Mouse (Mus musculus): ENCODE data around the gene Cobl. TPM values are rescaled to one million over a fixed set of nuclear protein-coding genes. Genes with fewer than 3 reads are reported as not detected.

The Cobl gene
- polyA plus RNA-seq, 1 experiment from 2014 or later = 7.6 TPM

GRCm38 (mm10) chr11:12431911-12432310, 32.8 kb downstream of the Cobl start:
- Histone ChIP-seq H3K4me2 (replicated peaks; ENCODE audit: low read depth, low read length) (no peak overlapping the region), H3K9me3 (ENCODE audit: low read length) (no peaks in the 10 kb centered on the region), H3K9ac (replicated peaks; ENCODE audit: low read length) (no peak overlapping the region), H3K4me1 (ENCODE audit: insufficient read depth, low read length) (peaks cover 14% of the 10 kb centered on the region; the same call in 1 of the 2 replicates), H3K27me3 (ENCODE audit: insufficient read depth, low read length) (no peaks in the 10 kb centered on the region), H3K4me3 (ENCODE audit: low read length) (no peak overlapping the region), H3K27ac (ENCODE audit: low read length) (no peak overlapping the region), H3K36me3 (ENCODE audit: insufficient read depth, low read length) (no peaks in the 10 kb centered on the region)
- peak; percentile 36; the same call in 1 of the 2 replicates for ATAC-seq (ENCODE audit: low FRiP score, low TSS enrichment)
- WGBS = 58% methylated on average over 2 of the region's 2 CpGs

- Histone ChIP-seq H3K27me3 (ENCODE audit: insufficient read depth, low read length) (no peaks in the 10 kb centered on the region), H3K4me3 (ENCODE audit: low read length) (no peak overlapping the region), H3K27ac (ENCODE audit: low read length) (no peak overlapping the region), H3K4me2 (replicated peaks; ENCODE audit: low read depth, low read length) (no peak overlapping the region), H3K9me3 (ENCODE audit: low read length) (no peaks in the 10 kb centered on the region), H3K36me3 (ENCODE audit: insufficient read depth, low read length) (no peaks in the 10 kb centered on the region), H3K4me1 (ENCODE audit: insufficient read depth, low read length) (peaks cover 14% of the 10 kb centered on the region; the same call in 1 of the 2 replicates), H3K9ac (replicated peaks; ENCODE audit: low read length) (no peak overlapping the region)
- 0 out of 2 replicates have a peak, but pooled peaks have one; percentile 36 for ATAC-seq (ENCODE audit: low FRiP score, low TSS enrichment)
- WGBS = 31% methylated on average over 4 of the region's 4 CpGs
These were observed 34.3 kb downstream of the Cobl start for GRCm38 (mm10) chr11:12430231-12431041.

- no peak overlapping the region for H3K4me2 ChIP-seq (replicated peaks; ENCODE audit: low read depth, low read length)
- no peak overlapping the region for H3K9ac ChIP-seq (replicated peaks; ENCODE audit: low read length)
- no peaks in the 10 kb centered on the region for H3K27me3 ChIP-seq (ENCODE audit: insufficient read depth, low read length)
- peaks cover 8% of the 10 kb centered on the region; the same call in 1 of the 2 replicates for H3K4me1 ChIP-seq (ENCODE audit: insufficient read depth, low read length)
- 79% methylated on average over 5 of the region's 5 CpGs for WGBS
- no peak for ATAC-seq (ENCODE audit: low FRiP score, low TSS enrichment)
- no peaks in the 10 kb centered on the region for H3K36me3 ChIP-seq (ENCODE audit: insufficient read depth, low read length)
- H3K9me3 ChIP-seq (ENCODE audit: low read length) = no peaks in the 10 kb centered on the region
- H3K4me3 ChIP-seq (ENCODE audit: low read length) = no peak overlapping the region
- no peak overlapping the region for H3K27ac ChIP-seq (ENCODE audit: low read length)
These were observed 38.0 kb downstream of the Cobl start for GRCm38 (mm10) chr11:12426746-12427145.

GRCm38 (mm10) chr11:12424205-12424604, 40.6 kb downstream of the Cobl start:
- no peaks in the 10 kb centered on the region for H3K4me1 ChIP-seq (ENCODE audit: insufficient read depth, low read length)
- H3K27ac ChIP-seq (ENCODE audit: low read length) = no peak overlapping the region
- no peak overlapping the region for H3K4me3 ChIP-seq (ENCODE audit: low read length)
- 73% methylated on average over 2 of the region's 2 CpGs for WGBS
- no peaks in the 10 kb centered on the region for H3K9me3 ChIP-seq (ENCODE audit: low read length)
- H3K4me2 ChIP-seq (replicated peaks; ENCODE audit: low read depth, low read length) = no peak overlapping the region
- H3K36me3 ChIP-seq (ENCODE audit: insufficient read depth, low read length) = no peaks in the 10 kb centered on the region
- H3K9ac ChIP-seq (replicated peaks; ENCODE audit: low read length) = no peak overlapping the region
- H3K27me3 ChIP-seq (ENCODE audit: insufficient read depth, low read length) = no peaks in the 10 kb centered on the region
- ATAC-seq (ENCODE audit: low FRiP score, low TSS enrichment) = peak; percentile 19; the same call in 1 of the 2 replicates

- Histone ChIP-seq H3K27ac (ENCODE audit: low read length) (no peak overlapping the region), H3K9me3 (ENCODE audit: low read length) (no peaks in the 10 kb centered on the region), H3K36me3 (ENCODE audit: insufficient read depth, low read length) (no peaks in the 10 kb centered on the region), H3K4me1 (ENCODE audit: insufficient read depth, low read length) (no peaks in the 10 kb centered on the region), H3K27me3 (ENCODE audit: insufficient read depth, low read length) (no peaks in the 10 kb centered on the region), H3K9ac (replicated peaks; ENCODE audit: low read length) (no peak overlapping the region), H3K4me3 (ENCODE audit: low read length) (no peak overlapping the region), H3K4me2 (replicated peaks; ENCODE audit: low read depth, low read length) (no peak overlapping the region)
- no peak for ATAC-seq (ENCODE audit: low FRiP score, low TSS enrichment)
- WGBS = 87% methylated on average over 5 of the region's 5 CpGs
These were observed 43.6 kb downstream of the Cobl start for GRCm38 (mm10) chr11:12421183-12421582.

GRCm38 (mm10) chr11:12420146-12420545, 44.6 kb downstream of the Cobl start:
- 82% methylated on average over 3 of the region's 3 CpGs for WGBS
- Histone ChIP-seq H3K4me2 (replicated peaks; ENCODE audit: low read depth, low read length) (no peak overlapping the region), H3K27me3 (ENCODE audit: insufficient read depth, low read length) (no peaks in the 10 kb centered on the region), H3K4me1 (ENCODE audit: insufficient read depth, low read length) (no peaks in the 10 kb centered on the region), H3K27ac (ENCODE audit: low read length) (no peak overlapping the region), H3K9ac (replicated peaks; ENCODE audit: low read length) (no peak overlapping the region), H3K36me3 (ENCODE audit: insufficient read depth, low read length) (no peaks in the 10 kb centered on the region), H3K9me3 (ENCODE audit: low read length) (no peaks in the 10 kb centered on the region), H3K4me3 (ENCODE audit: low read length) (no peak overlapping the region)
- ATAC-seq (ENCODE audit: low FRiP score, low TSS enrichment) = no peak

GRCm38 (mm10) chr11:12416899-12417298, 47.9 kb downstream of the Cobl start:
- Histone ChIP-seq H3K36me3 (ENCODE audit: insufficient read depth, low read length) (no peaks in the 10 kb centered on the region), H3K9me3 (ENCODE audit: low read length) (no peaks in the 10 kb centered on the region), H3K4me3 (ENCODE audit: low read length) (no peak overlapping the region), H3K9ac (replicated peaks; ENCODE audit: low read length) (no peak overlapping the region), H3K27me3 (ENCODE audit: insufficient read depth, low read length) (no peaks in the 10 kb centered on the region), H3K4me1 (ENCODE audit: insufficient read depth, low read length) (no peaks in the 10 kb centered on the region), H3K27ac (ENCODE audit: low read length) (no peak overlapping the region), H3K4me2 (replicated peaks; ENCODE audit: low read depth, low read length) (no peak overlapping the region)
- WGBS = 87% methylated on average over 7 of the region's 7 CpGs
- no peak for ATAC-seq (ENCODE audit: low FRiP score, low TSS enrichment)

- no peak overlapping the region for H3K4me3 ChIP-seq (ENCODE audit: low read length)
- no peak overlapping the region for H3K27ac ChIP-seq (ENCODE audit: low read length)
- ATAC-seq (ENCODE audit: low FRiP score, low TSS enrichment) = no peak
- H3K9me3 ChIP-seq (ENCODE audit: low read length) = no peaks in the 10 kb centered on the region
- H3K4me2 ChIP-seq (replicated peaks; ENCODE audit: low read depth, low read length) = no peak overlapping the region
- no peaks in the 10 kb centered on the region for H3K4me1 ChIP-seq (ENCODE audit: insufficient read depth, low read length)
- no peaks in the 10 kb centered on the region for H3K36me3 ChIP-seq (ENCODE audit: insufficient read depth, low read length)
- 76% methylated on average over 3 of the region's 3 CpGs for WGBS
- no peaks in the 10 kb centered on the region for H3K27me3 ChIP-seq (ENCODE audit: insufficient read depth, low read length)
- no peak overlapping the region for H3K9ac ChIP-seq (replicated peaks; ENCODE audit: low read length)
These were observed 49.4 kb downstream of the Cobl start for GRCm38 (mm10) chr11:12415329-12415728.

- no peak for ATAC-seq (ENCODE audit: low FRiP score, low TSS enrichment)
- no peak overlapping the region for H3K4me3 ChIP-seq (ENCODE audit: low read length)
- H3K9ac ChIP-seq (replicated peaks; ENCODE audit: low read length) = no peak overlapping the region
- no peak overlapping the region for H3K27ac ChIP-seq (ENCODE audit: low read length)
- H3K4me1 ChIP-seq (ENCODE audit: insufficient read depth, low read length) = no peaks in the 10 kb centered on the region
- H3K9me3 ChIP-seq (ENCODE audit: low read length) = no peaks in the 10 kb centered on the region
- H3K36me3 ChIP-seq (ENCODE audit: insufficient read depth, low read length) = no peaks in the 10 kb centered on the region
- H3K4me2 ChIP-seq (replicated peaks; ENCODE audit: low read depth, low read length) = no peak overlapping the region
- WGBS = 53% methylated on average over 1 of the region's 1 CpGs
- no peaks in the 10 kb centered on the region for H3K27me3 ChIP-seq (ENCODE audit: insufficient read depth, low read length)
These were observed 52.8 kb downstream of the Cobl start for GRCm38 (mm10) chr11:12411950-12412349.

GRCm38 (mm10) chr11:12411075-12411807, 53.5 kb downstream of the Cobl start:
- Histone ChIP-seq H3K27ac (ENCODE audit: low read length) (no peak overlapping the region), H3K4me3 (ENCODE audit: low read length) (no peak overlapping the region), H3K27me3 (ENCODE audit: insufficient read depth, low read length) (no peaks in the 10 kb centered on the region), H3K9ac (replicated peaks; ENCODE audit: low read length) (no peak overlapping the region), H3K36me3 (ENCODE audit: insufficient read depth, low read length) (no peaks in the 10 kb centered on the region), H3K9me3 (ENCODE audit: low read length) (no peaks in the 10 kb centered on the region), H3K4me1 (ENCODE audit: insufficient read depth, low read length) (no peaks in the 10 kb centered on the region), H3K4me2 (replicated peaks; ENCODE audit: low read depth, low read length) (no peak overlapping the region)
- no peak for ATAC-seq (ENCODE audit: low FRiP score, low TSS enrichment)
- 86% methylated on average over 4 of the region's 4 CpGs for WGBS
